Mouse (Mus musculus) midbrain, embryonic 14.5 days (tissue): ENCODE measurements around the gene Tead3. TPM values are rescaled to one million over a fixed set of nuclear protein-coding genes. Genes with fewer than 3 reads are reported as not detected.

Experiments
- ATAC-seq: fragments of 200-750 bp; cut with Nextera tagmentation; 2 replicates; pipeline ENCODE4 v1.8.0; 2017; ENCODE audit warnings: moderate number of reproducible peaks, moderate library complexity; ENCODE audit not compliant: low FRiP score, low TSS enrichment
- DNase-seq: peaks from one replicate; pipeline ENCODE4 v3.0.0-alpha.2; 2015
- H3K27ac ChIP-seq: fragments of 300-500 bp; sonication (generic); replicated peaks from 2 replicates; pipeline ENCODE4 v1.5.1; 2014; ENCODE audit warnings: mild to moderate bottlenecking, low read depth, low read length, moderate library complexity
- H3K27me3 ChIP-seq: fragments of 300-500 bp; sonication (generic); 2 replicates; pipeline ENCODE4 v1.6.1; 2014; ENCODE audit warnings: low read length, control low read depth, mixed read lengths; ENCODE audit not compliant: control insufficient read depth, insufficient read depth
- H3K36me3 ChIP-seq: fragments of 300-500 bp; sonication (generic); 2 replicates; pipeline ENCODE4 v1.6.1; 2014; ENCODE audit warnings: low read length, control low read depth; ENCODE audit not compliant: control insufficient read depth, insufficient read depth
- H3K4me1 ChIP-seq: fragments of 300-500 bp; sonication (generic); 2 replicates; pipeline ENCODE4 v1.6.1; 2014; ENCODE audit warnings: mild to moderate bottlenecking, antibody characterized with exemption, low read length, control low read depth; ENCODE audit not compliant: control insufficient read depth, insufficient read depth
- H3K4me2 ChIP-seq: fragments of 300-500 bp; sonication (generic); 2 replicates; pipeline ENCODE4 v1.6.1; 2014; ENCODE audit warnings: mild to moderate bottlenecking, low read length, moderate library complexity
- H3K4me3 ChIP-seq: fragments of 300-500 bp; sonication (generic); replicated peaks from 2 replicates; pipeline ENCODE4 v1.5.1; 2014; ENCODE audit warnings: low read depth, low read length
- H3K9ac ChIP-seq: fragments of 300-500 bp; sonication (generic); replicated peaks from 2 replicates; pipeline ENCODE4 v1.6.1; 2014; ENCODE audit warnings: mild to moderate bottlenecking, low read length, moderate library complexity
- H3K9me3 ChIP-seq: fragments of 300-500 bp; sonication (generic); 2 replicates; pipeline ENCODE4 v1.6.1; 2016; ENCODE audit warnings: low read length, control low read depth, mixed read lengths; ENCODE audit not compliant: control insufficient read depth
- WGBS: fragments of 180-500 bp; shearing (Covaris S2); extraction: QIAGEN DNeasy Blood & Tissue Kit; methylation state at CpG from one replicate; pipeline ENCODE4 v1.1.7; 2014; 5-methylcytosine and 5-hydroxymethylcytosine counted together
- polyA plus RNA-seq: library from polyadenylated mRNA; unstranded; fragments of >200 nt; fragmentation: Nextera tagmentation; extraction: Ambion mirVana; gene quantifications from 2 replicates; pipeline ENCODE4 v1.2.1, GENCODE M21; 2014

The Tead3 gene
- polyA plus RNA-seq, 1 experiment from 2014 or later = 1.7 TPM

GRCm38 (mm10) chr17:28308297-28309195 lies 42.1 kb downstream of the Tead3 start:
- Histone ChIP-seq H3K4me1 (no peaks in the 10 kb centered on the region), H3K4me2 (no peak overlapping the region), H3K27me3 (no peaks in the 10 kb centered on the region), H3K36me3 (no peaks in the 10 kb centered on the region), H3K4me3 (no peak overlapping the region), H3K9ac (no peak overlapping the region), H3K27ac (no peak overlapping the region), H3K9me3 (no peaks in the 10 kb centered on the region)
- 19% methylated on average over 18 of the region's 18 CpGs for WGBS
- ATAC-seq (no peak), DNase-seq (peak; percentile 95)

GRCm38 (mm10) chr17:28305172-28305571 lies 45.4 kb downstream of the Tead3 start:
- WGBS = 53% methylated on average over 10 of the region's 10 CpGs
- Histone ChIP-seq H3K36me3 (no peaks in the 10 kb centered on the region), H3K9me3 (no peaks in the 10 kb centered on the region), H3K27ac (no peak overlapping the region), H3K27me3 (no peaks in the 10 kb centered on the region), H3K4me2 (no peak overlapping the region), H3K4me3 (no peak overlapping the region), H3K9ac (no peak overlapping the region), H3K4me1 (no peaks in the 10 kb centered on the region)
- no peak for ATAC-seq
- no peak for DNase-seq

- no peaks in the 10 kb centered on the region for H3K4me1 ChIP-seq
- no peak for ATAC-seq
- no peak overlapping the region for H3K4me3 ChIP-seq
- no peak for DNase-seq
- H3K9ac ChIP-seq = no peak overlapping the region
- H3K36me3 ChIP-seq = 0 out of 2 replicates have a peak, but pooled peaks cover 5% of the 10 kb centered on the region
- WGBS = 75% methylated on average over 3 of the region's 3 CpGs
- H3K4me2 ChIP-seq = no peak overlapping the region
- H3K27me3 ChIP-seq = no peaks in the 10 kb centered on the region
- H3K9me3 ChIP-seq = no peaks in the 10 kb centered on the region
- no peak overlapping the region for H3K27ac ChIP-seq
Measured at GRCm38 (mm10) chr17:28300850-28301249, 49.8 kb downstream of the Tead3 start.

- DNase-seq = no peak
- H3K9ac ChIP-seq = no peak overlapping the region
- no peak overlapping the region for H3K27ac ChIP-seq
- no peaks in the 10 kb centered on the region for H3K27me3 ChIP-seq
- no peaks in the 10 kb centered on the region for H3K4me1 ChIP-seq
- H3K4me3 ChIP-seq = no peak overlapping the region
- H3K4me2 ChIP-seq = no peak overlapping the region
- H3K9me3 ChIP-seq = no peaks in the 10 kb centered on the region
- no peak for ATAC-seq
- 23% methylated on average over 9 of the region's 9 CpGs for WGBS
- H3K36me3 ChIP-seq = 0 out of 2 replicates have a peak, but pooled peaks cover 5% of the 10 kb centered on the region
Measured at GRCm38 (mm10) chr17:28300323-28300722, 50.3 kb downstream of the Tead3 start.

GRCm38 (mm10) chr17:28299669-28300320 lies 50.8 kb downstream of the Tead3 start:
- Histone ChIP-seq H3K9ac (no peak overlapping the region), H3K4me3 (no peak overlapping the region), H3K27ac (no peak overlapping the region), H3K36me3 (0 out of 2 replicates have a peak, but pooled peaks cover 5% of the 10 kb centered on the region), H3K27me3 (no peaks in the 10 kb centered on the region), H3K9me3 (no peaks in the 10 kb centered on the region), H3K4me1 (0 out of 2 replicates have a peak, but pooled peaks cover 3% of the 10 kb centered on the region), H3K4me2 (no peak overlapping the region)
- WGBS = 41% methylated on average over 11 of the region's 11 CpGs
- DNase-seq = no peak
- no peak for ATAC-seq

- Histone ChIP-seq H3K9me3 (no peaks in the 10 kb centered on the region), H3K4me2 (no peak overlapping the region), H3K4me1 (0 out of 2 replicates have a peak, but pooled peaks cover 3% of the 10 kb centered on the region), H3K36me3 (0 out of 2 replicates have a peak, but pooled peaks cover 5% of the 10 kb centered on the region), H3K27me3 (no peaks in the 10 kb centered on the region), H3K27ac (no peak overlapping the region), H3K4me3 (no peak overlapping the region), H3K9ac (no peak overlapping the region)
- ATAC-seq (no peak), DNase-seq (no peak)
- WGBS = 93% methylated on average over 17 of the region's 17 CpGs
Measured at GRCm38 (mm10) chr17:28298888-28299287, 51.7 kb downstream of the Tead3 start.

GRCm38 (mm10) chr17:28294449-28295333 lies 55.9 kb downstream of the Tead3 start:
- peak overlapping the region; percentile 63 for H3K27ac ChIP-seq
- H3K9me3 ChIP-seq = no peaks in the 10 kb centered on the region
- H3K36me3 ChIP-seq = 0 out of 2 replicates have a peak, but pooled peaks cover 5% of the 10 kb centered on the region
- DNase-seq (peak; percentile 31), ATAC-seq (no peak)
- H3K4me1 ChIP-seq = 0 out of 2 replicates have a peak, but pooled peaks cover 3% of the 10 kb centered on the region
- no peak overlapping the region for H3K4me2 ChIP-seq
- WGBS = 58% methylated on average over 17 of the region's 17 CpGs
- no peaks in the 10 kb centered on the region for H3K27me3 ChIP-seq
- no peak overlapping the region for H3K4me3 ChIP-seq
- no peak overlapping the region for H3K9ac ChIP-seq

- no peak overlapping the region for H3K9ac ChIP-seq
- no peak for DNase-seq
- WGBS = 84% methylated on average over 4 of the region's 4 CpGs
Measured at GRCm38 (mm10) chr17:28293716-28294115, 56.9 kb downstream of the Tead3 start.

More at GRCm38 (mm10) chr17:28293716-28294115, 56.9 kb downstream of the Tead3 start:
- no peaks in the 10 kb centered on the region for H3K27me3 ChIP-seq
- no peaks in the 10 kb centered on the region for H3K9me3 ChIP-seq
- no peak overlapping the region for H3K4me2 ChIP-seq
- ATAC-seq = no peak
- H3K4me1 ChIP-seq = 0 out of 2 replicates have a peak, but pooled peaks cover 3% of the 10 kb centered on the region
- H3K27ac ChIP-seq = no peak overlapping the region
- 0 out of 2 replicates have a peak, but pooled peaks cover under 1% of the 10 kb centered on the region for H3K36me3 ChIP-seq
- H3K4me3 ChIP-seq = no peak overlapping the region
